ENCODE assay signal across 22 mouse cellular contexts in genomic region chr1:171848757-171849156, GRCm38 (mm10). TPM values are rescaled to one million over a fixed set of nuclear protein-coding genes. Genes with fewer than 3 reads are reported as not detected.
"Had no signal": no experiment of that assay in that cellular context is flagged by ENCODE, and none has a peak within 500 bp of the region (broad histone marks: within the 10 kb centered on the region; RNA-seq: fewer than 3 reads in every experiment).

No protein-coding gene starts in this region.

- H3K36me3 ChIP-seq: kidney, embryonic 15.5 days; liver, embryonic 12.5 days; midbrain, embryonic 10.5 days; midbrain, embryonic 13.5 days; neural tube, embryonic 13.5 days; stomach, embryonic 15.5 days had no signal

- H3K9ac ChIP-seq: kidney, embryonic 15.5 days; liver, embryonic 12.5 days; lung, embryonic 14.5 days; midbrain, embryonic 13.5 days; neural tube, embryonic 13.5 days; stomach, embryonic 15.5 days had no signal

- H3K27me3 ChIP-seq: kidney, embryonic 15.5 days; liver, embryonic 12.5 days; megakaryocyte, embryonic 14.5 days; midbrain, embryonic 13.5 days; neural tube, embryonic 13.5 days; stomach, embryonic 15.5 days had no signal

- DNase-seq: kidney, adult 11 months; kidney, adult 8-10 months; kidney, postnatal 10 days; kidney, postnatal 36 days; layer of hippocampus, postnatal 36 days; retina, postnatal 1 day; right cerebral cortex, postnatal 25 days; thymus, postnatal 36 days had no signal

- H3K9me3 ChIP-seq: kidney, embryonic 15.5 days; liver, embryonic 12.5 days; megakaryocyte, embryonic 14.5 days; midbrain, embryonic 10.5 days; midbrain, embryonic 13.5 days; neural tube, embryonic 13.5 days; stomach, embryonic 15.5 days had no signal

- H3K27ac ChIP-seq: kidney, embryonic 15.5 days; left cerebral cortex, adult 2 months; midbrain, embryonic 10.5 days; midbrain, embryonic 13.5 days; neural tube, embryonic 13.5 days; stomach, embryonic 15.5 days had no signal

- ATAC-seq: liver, embryonic 12.5 days; midbrain, embryonic 13.5 days; midbrain, embryonic 16.5 days had no signal

- H3K4me3 ChIP-seq: kidney, embryonic 15.5 days; left cerebral cortex, adult 2 months; liver, embryonic 12.5 days; midbrain, embryonic 10.5 days; midbrain, embryonic 13.5 days; myocyte; neural tube, embryonic 13.5 days; stomach, embryonic 15.5 days had no signal

- H3K4me2 ChIP-seq: kidney, embryonic 15.5 days; liver, embryonic 12.5 days; lung, embryonic 14.5 days; midbrain, embryonic 13.5 days; neural tube, embryonic 13.5 days; stomach, embryonic 15.5 days had no signal

- H3K4me1 ChIP-seq: kidney, embryonic 15.5 days; midbrain, embryonic 10.5 days; midbrain, embryonic 13.5 days; neural tube, embryonic 13.5 days; stomach, embryonic 15.5 days had no signal

RNA-seq across cellular contexts. Expression of gene Cd84, which starts 9.3 kb away (rescaled TPM):
- polyA plus RNA-seq: myocyte had no signal

RNA-seq across cellular contexts. Expression of gene Gm10521, which starts 46.7 kb away (rescaled TPM):
- total RNA-seq: layer of hippocampus, postnatal 36 days had no signal
- polyA plus RNA-seq: kidney, embryonic 15.5 days; limb, embryonic 11.5 days; liver, embryonic 12.5 days; liver, embryonic 16.5 days; lung, embryonic 14.5 days; lung, postnatal 0 days; midbrain, embryonic 10.5 days; midbrain, embryonic 13.5 days; midbrain, embryonic 16.5 days; myocyte; neural tube, embryonic 13.5 days; stomach, embryonic 15.5 days had no signal
